Mouse (Mus musculus): ENCODE results near the gene A230050P20Rik.

Gene A230050P20Rik

DNA sequence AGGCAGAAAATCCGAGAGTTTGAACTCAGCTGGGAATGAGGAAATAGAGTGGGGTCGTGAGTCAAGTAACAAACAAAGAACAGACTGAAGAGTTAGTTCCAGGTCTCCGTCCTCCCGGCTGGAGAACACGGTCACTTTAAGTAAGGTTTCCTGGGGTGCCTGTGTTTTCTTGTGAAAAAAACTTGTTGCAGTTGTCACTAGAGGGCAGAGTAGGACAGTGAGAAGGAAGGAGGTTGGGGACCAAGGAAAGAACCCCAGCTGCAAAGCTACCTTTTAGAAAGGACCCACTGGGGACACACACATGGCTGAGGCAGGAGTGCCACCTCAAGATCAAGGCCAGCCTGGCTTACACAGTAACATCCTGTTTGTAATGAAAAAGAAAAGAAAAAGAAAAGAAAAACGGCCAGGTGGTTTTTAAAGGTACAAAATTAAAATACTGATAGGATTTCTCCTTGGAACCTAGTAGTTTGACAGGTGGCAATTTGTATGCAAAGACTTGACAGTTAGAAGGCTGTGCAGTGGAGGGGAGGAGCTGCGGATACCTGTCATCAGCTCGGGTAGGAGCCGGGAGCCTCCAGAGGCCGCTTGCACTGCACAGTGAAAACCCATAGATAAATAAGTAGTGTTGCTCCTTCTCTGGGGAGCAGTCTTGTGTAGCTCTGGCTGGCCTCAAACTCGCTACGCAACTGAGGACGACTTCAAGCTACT, 33.2 kb downstream of the A230050P20Rik start:
- ChIA-PET CTCF (interaction anchor here (0.5 to 2.0 kb wide), 50 partner anchors 9 to 700 kb away, joined by 3 to 25 read pairs (median 5); partner anchors contain the start of genes Icam4 (in 2 of the 4), Angptl6 (in 1 of the 4), Fdx1l (in 1 of the 4) and Gm38431 (in 1 of the 4)), POLR2A (interaction anchor here (0.6 to 7.5 kb wide), 52 partner anchors 8 to 1497 kb away, joined by 3 to 112 read pairs (median 4); partner anchors contain the start of genes Gm38431 (in 2 of the 4), Icam1 (in 2 of the 4), Raver1 (in 2 of the 4) and Icam4 (in 1 of the 4))

GRCm38 (mm10) chr9:20902174-20902491, 33.7 kb downstream of the A230050P20Rik start:
- ChIA-PET POLR2A (interaction anchor here (0.6 to 7.5 kb wide), 39 partner anchors 8 to 190 kb away, joined by 3 to 112 read pairs (median 5); partner anchors contain the start of genes Icam1 (in 2 of the 4), Gm38431 (in 1 of the 4), Icam4 (in 1 of the 4) and Mrpl4 (in 1 of the 4)), CTCF (interaction anchor here (0.5 to 2.0 kb wide), 36 partner anchors 9 to 322 kb away, joined by 3 to 25 read pairs (median 5); partner anchors contain the start of genes Angptl6 (in 1 of the 4), Gm38431 (in 1 of the 4), Icam4 (in 1 of the 4) and Ppan (in 1 of the 4))

DNA sequence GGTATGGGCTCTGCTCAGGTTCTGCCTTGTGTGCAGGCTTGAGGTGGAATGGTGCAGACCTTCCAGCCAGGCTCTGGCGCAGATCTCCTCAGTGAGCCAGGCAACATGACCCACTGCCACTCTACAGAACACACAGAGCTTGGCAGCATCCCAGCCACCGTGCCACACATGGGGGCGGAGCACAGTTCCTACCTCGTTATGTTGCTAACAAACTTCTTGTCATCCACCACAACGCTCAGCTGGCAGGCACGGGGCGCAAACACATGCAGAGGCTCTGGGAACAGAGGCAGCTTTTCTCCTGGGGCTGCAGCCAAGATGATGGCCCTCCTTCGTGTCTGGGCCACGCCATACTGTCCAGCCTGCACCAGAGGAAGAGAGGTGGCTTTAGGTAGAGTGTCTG, 41.5 kb downstream of the A230050P20Rik start:
- POLR2A ChIA-PET = interaction anchor here (0.6 to 15.1 kb wide), 25 partner anchors 8 to 182 kb away, joined by 3 to 235 read pairs (median 5); partner anchors contain the start of genes Eif3g (in 4 of the 4), Gm38431 (in 1 of the 4), Ppan (in 1 of the 4) and Raver1 (in 1 of the 4)
- CTCF ChIA-PET = interaction anchor here (0.7 to 3.3 kb wide), 6 partner anchors 8 to 21 kb away, joined by 3 to 23 read pairs (median 8); partner anchors contain the start of gene Eif3g (in 3 of the 4)

- ChIA-PET POLR2A (interaction anchor here (0.5 to 15.1 kb wide), 28 partner anchors 8 to 455 kb away, joined by 3 to 235 read pairs (median 4); partner anchors contain the start of genes Eif3g (in 3 of the 4), Fdx1l (in 1 of the 4) and Gm49373 (in 1 of the 4)), CTCF (interaction anchor here in 2 of 4 experiments (0.6 to 1.8 kb wide), 11 partner anchors 11 to 377 kb away, joined by 3 to 6 read pairs (median 4); partner anchors contain the start of gene S1pr2 (in 1 of the 2))
These were observed 47.7 kb downstream of the A230050P20Rik start for GRCm38 (mm10) chr9:20916160-20916559.

DNA sequence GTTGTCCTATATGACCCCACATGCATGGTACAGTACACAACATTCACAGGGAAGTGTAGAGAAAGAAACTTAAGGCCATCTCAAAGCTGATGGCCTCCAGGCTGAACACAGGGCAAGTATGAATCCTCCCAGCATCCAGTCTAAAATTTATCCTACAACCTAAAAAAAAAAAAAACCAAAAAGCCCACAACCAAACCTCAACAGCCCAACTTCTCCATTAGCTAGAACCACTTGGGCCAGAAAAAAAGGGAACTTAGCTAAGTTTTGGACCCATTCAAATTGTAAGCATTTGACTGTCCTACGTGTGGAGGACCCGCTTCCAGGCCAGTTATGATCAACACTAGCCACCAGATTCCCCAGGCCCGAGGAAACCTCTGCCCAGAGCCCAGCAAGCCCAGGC, 54.8 kb downstream of the A230050P20Rik start:
- ChIA-PET POLR2A (interaction anchor here (0.6 to 15.6 kb wide), 22 partner anchors 9 to 169 kb away, joined by 3 to 148 read pairs (median 5); partner anchors contain the start of genes Eif3g (in 2 of the 4), Gm38431 (in 1 of the 4) and Raver1 (in 1 of the 4)), CTCF (interaction anchor here in 3 of 4 experiments (0.5 to 1.0 kb wide), 4 partner anchors 20 to 1057 kb away, joined by 3 to 6 read pairs (median 4); no protein-coding TSS in a partner anchor)

All from embryonic stem cell, embryonic (primary cell).